Mouse (Mus musculus): ENCODE results near the gene Sh3bgrl2. TPM values are rescaled to one million over a fixed set of nuclear protein-coding genes. Genes with fewer than 3 reads are reported as not detected.
A peak's percentile ranks its signal among the peaks of the same experiment; 100 is the strongest.

Gene Sh3bgrl2
- polyA plus RNA-seq, 1 experiment from 2014 or later: 19.4 TPM

- no peak for ATAC-seq
- H3K4me2 ChIP-seq (ENCODE audit: low read length): no peak overlapping the region
- H3K4me1 ChIP-seq (replicated peaks; ENCODE audit: control insufficient read depth, insufficient read depth, low read length): peaks cover 19% of the 10 kb centered on the region
- no peak overlapping the region for H3K9ac ChIP-seq (replicated peaks; ENCODE audit: low read depth, low read length)
- no peaks in the 10 kb centered on the region for H3K36me3 ChIP-seq (ENCODE audit: control insufficient read depth, insufficient read depth)
- H3K27ac ChIP-seq (ENCODE audit: low read length): no peak overlapping the region
- no peak overlapping the region for H3K4me3 ChIP-seq (replicated peaks; ENCODE audit: low read length)
- 66% methylated on average over 13 of the region's 13 CpGs for WGBS
- no peaks in the 10 kb centered on the region for H3K27me3 ChIP-seq (replicated peaks; ENCODE audit: control insufficient read depth, insufficient read depth, low read length)
- no peaks in the 10 kb centered on the region for H3K9me3 ChIP-seq (ENCODE audit: control insufficient read depth, low read length)
Observed at GRCm38 (mm10) chr9:83596646-83597481, 48.7 kb downstream of the Sh3bgrl2 start.

GRCm38 (mm10) chr9:83598047-83598446 is 49.9 kb downstream of the Sh3bgrl2 start:
- ATAC-seq: no peak
- H3K9ac ChIP-seq (replicated peaks; ENCODE audit: low read depth, low read length): no peak overlapping the region
- no peak overlapping the region for H3K4me2 ChIP-seq (ENCODE audit: low read length)
- H3K4me3 ChIP-seq (replicated peaks; ENCODE audit: low read length): no peak overlapping the region
- WGBS: 68% methylated on average over 7 of the region's 7 CpGs
- H3K27ac ChIP-seq (ENCODE audit: low read length): peak overlapping the region; percentile 56
- peaks cover 19% of the 10 kb centered on the region for H3K4me1 ChIP-seq (replicated peaks; ENCODE audit: control insufficient read depth, insufficient read depth, low read length)
- H3K27me3 ChIP-seq (replicated peaks; ENCODE audit: control insufficient read depth, insufficient read depth, low read length): no peaks in the 10 kb centered on the region
- H3K9me3 ChIP-seq (ENCODE audit: control insufficient read depth, low read length): no peaks in the 10 kb centered on the region
- H3K36me3 ChIP-seq (ENCODE audit: control insufficient read depth, insufficient read depth): no peaks in the 10 kb centered on the region

- 29% methylated on average over 6 of the region's 6 CpGs for WGBS
- Histone ChIP-seq H3K4me3 (replicated peaks; ENCODE audit: low read length) (no peak overlapping the region), H3K4me1 (replicated peaks; ENCODE audit: control insufficient read depth, insufficient read depth, low read length) (peaks cover 19% of the 10 kb centered on the region), H3K27me3 (replicated peaks; ENCODE audit: control insufficient read depth, insufficient read depth, low read length) (no peaks in the 10 kb centered on the region), H3K36me3 (ENCODE audit: control insufficient read depth, insufficient read depth) (no peaks in the 10 kb centered on the region), H3K4me2 (ENCODE audit: low read length) (no peak overlapping the region), H3K9ac (replicated peaks; ENCODE audit: low read depth, low read length) (no peak overlapping the region), H3K27ac (ENCODE audit: low read length) (peak overlapping the region; percentile 54), H3K9me3 (ENCODE audit: control insufficient read depth, low read length) (no peaks in the 10 kb centered on the region)
- ATAC-seq: peak; percentile 27
Observed at GRCm38 (mm10) chr9:83599505-83599904, 51.4 kb downstream of the Sh3bgrl2 start.

- 76% methylated on average over 10 of the region's 10 CpGs for WGBS
- no peak overlapping the region for H3K4me3 ChIP-seq (replicated peaks; ENCODE audit: low read length)
- no peaks in the 10 kb centered on the region for H3K27me3 ChIP-seq (replicated peaks; ENCODE audit: control insufficient read depth, insufficient read depth, low read length)
- no peaks in the 10 kb centered on the region for H3K36me3 ChIP-seq (ENCODE audit: control insufficient read depth, insufficient read depth)
- H3K4me2 ChIP-seq (ENCODE audit: low read length): no peak overlapping the region
- peaks cover 22% of the 10 kb centered on the region for H3K4me1 ChIP-seq (replicated peaks; ENCODE audit: control insufficient read depth, insufficient read depth, low read length)
- H3K27ac ChIP-seq (ENCODE audit: low read length): no peak overlapping the region
- ATAC-seq: no peak
- no peak overlapping the region for H3K9ac ChIP-seq (replicated peaks; ENCODE audit: low read depth, low read length)
- no peaks in the 10 kb centered on the region for H3K9me3 ChIP-seq (ENCODE audit: control insufficient read depth, low read length)
Observed at GRCm38 (mm10) chr9:83600286-83601048, 52.3 kb downstream of the Sh3bgrl2 start.

- no peak for ATAC-seq
- Histone ChIP-seq H3K27me3 (replicated peaks; ENCODE audit: control insufficient read depth, insufficient read depth, low read length) (no peaks in the 10 kb centered on the region), H3K4me2 (ENCODE audit: low read length) (no peak overlapping the region), H3K9ac (replicated peaks; ENCODE audit: low read depth, low read length) (no peak overlapping the region), H3K27ac (ENCODE audit: low read length) (no peak overlapping the region), H3K9me3 (ENCODE audit: control insufficient read depth, low read length) (no peaks in the 10 kb centered on the region), H3K4me1 (replicated peaks; ENCODE audit: control insufficient read depth, insufficient read depth, low read length) (peaks cover 26% of the 10 kb centered on the region), H3K4me3 (replicated peaks; ENCODE audit: low read length) (no peak overlapping the region), H3K36me3 (ENCODE audit: control insufficient read depth, insufficient read depth) (no peaks in the 10 kb centered on the region)
- WGBS: 35% methylated on average over 6 of the region's 6 CpGs
Observed at GRCm38 (mm10) chr9:83602176-83602770, 54.1 kb downstream of the Sh3bgrl2 start.

- whole genome bisulfite sequencing: 52% methylated on average over 2 of the region's 2 CpGs
- Histone ChIP-seq H3K9me3 (ENCODE audit: control insufficient read depth, low read length) (no peaks in the 10 kb centered on the region), H3K4me1 (replicated peaks; ENCODE audit: control insufficient read depth, insufficient read depth, low read length) (peaks cover 24% of the 10 kb centered on the region), H3K36me3 (ENCODE audit: control insufficient read depth, insufficient read depth) (no peaks in the 10 kb centered on the region), H3K4me2 (ENCODE audit: low read length) (no peak overlapping the region), H3K4me3 (replicated peaks; ENCODE audit: low read length) (no peak overlapping the region), H3K27me3 (replicated peaks; ENCODE audit: control insufficient read depth, insufficient read depth, low read length) (no peaks in the 10 kb centered on the region), H3K9ac (replicated peaks; ENCODE audit: low read depth, low read length) (no peak overlapping the region), H3K27ac (ENCODE audit: low read length) (no peak overlapping the region)
- no peak for ATAC-seq
Observed at GRCm38 (mm10) chr9:83603159-83603558, 55.0 kb downstream of the Sh3bgrl2 start.

- WGBS: 51% methylated on average over 8 of the region's 8 CpGs
- Histone ChIP-seq H3K9me3 (ENCODE audit: control insufficient read depth, low read length) (no peaks in the 10 kb centered on the region), H3K27me3 (replicated peaks; ENCODE audit: control insufficient read depth, insufficient read depth, low read length) (no peaks in the 10 kb centered on the region), H3K4me1 (replicated peaks; ENCODE audit: control insufficient read depth, insufficient read depth, low read length) (peaks cover 10% of the 10 kb centered on the region; the same call in 1 of the 2 replicates), H3K36me3 (ENCODE audit: control insufficient read depth, insufficient read depth) (no peaks in the 10 kb centered on the region), H3K9ac (replicated peaks; ENCODE audit: low read depth, low read length) (no peak overlapping the region), H3K27ac (ENCODE audit: low read length) (no peak overlapping the region), H3K4me2 (ENCODE audit: low read length) (no peak overlapping the region), H3K4me3 (replicated peaks; ENCODE audit: low read length) (no peak overlapping the region)
- no peak for ATAC-seq
Observed at GRCm38 (mm10) chr9:83605886-83606640, 57.9 kb downstream of the Sh3bgrl2 start.

- Histone ChIP-seq H3K36me3 (ENCODE audit: control insufficient read depth, insufficient read depth) (no peaks in the 10 kb centered on the region), H3K27ac (ENCODE audit: low read length) (no peak overlapping the region), H3K4me3 (replicated peaks; ENCODE audit: low read length) (no peak overlapping the region), H3K4me1 (replicated peaks; ENCODE audit: control insufficient read depth, insufficient read depth, low read length) (peaks cover 10% of the 10 kb centered on the region; the same call in 1 of the 2 replicates), H3K27me3 (replicated peaks; ENCODE audit: control insufficient read depth, insufficient read depth, low read length) (no peaks in the 10 kb centered on the region), H3K4me2 (ENCODE audit: low read length) (no peak overlapping the region), H3K9ac (replicated peaks; ENCODE audit: low read depth, low read length) (no peak overlapping the region), H3K9me3 (ENCODE audit: control insufficient read depth, low read length) (no peaks in the 10 kb centered on the region)
- ATAC-seq: no peak
- WGBS: 80% methylated on average over 1 of the region's 1 CpGs
Observed at GRCm38 (mm10) chr9:83608135-83608534, 60.0 kb downstream of the Sh3bgrl2 start.

Measured in forebrain, embryonic 16.5 days (tissue).